Mouse (Mus musculus): ENCODE data around the gene Ripor3.
A peak's percentile ranks its signal among the peaks of the same experiment; 100 is the strongest.

Gene Ripor3

GRCm38 (mm10) chr2:167984371-167984770 is 26.0 kb downstream of the Ripor3 start:
- no peak for DNase-seq

- DNase-seq, result no peak
Measured at GRCm38 (mm10) chr2:167982646-167983045, 27.8 kb downstream of the Ripor3 start.

GRCm38 (mm10) chr2:167980391-167980790 is 30.0 kb downstream of the Ripor3 start:
- DNase-seq, result no peak

- no peak for DNase-seq
Measured at GRCm38 (mm10) chr2:167978271-167978670, 32.1 kb downstream of the Ripor3 start.

- no peak for DNase-seq
Measured at GRCm38 (mm10) chr2:167975746-167976145, 34.7 kb downstream of the Ripor3 start.

GRCm38 (mm10) chr2:167972809-167973208 is 37.6 kb downstream of the Ripor3 start:
- DNase-seq, result no peak

GRCm38 (mm10) chr2:167972146-167972545 is 38.3 kb downstream of the Ripor3 start:
- DNase-seq, result no peak

GRCm38 (mm10) chr2:167969851-167970541 is 40.4 kb downstream of the Ripor3 start:
- DNase-seq, result no peak

GRCm38 (mm10) chr2:167968504-167968903 is 41.9 kb downstream of the Ripor3 start:
- DNase-seq, result no peak

- DNase-seq, result no peak
Measured at GRCm38 (mm10) chr2:167965911-167966310, 44.5 kb downstream of the Ripor3 start.

- DNase-seq, result no peak
Measured at GRCm38 (mm10) chr2:167964320-167964719, 46.1 kb downstream of the Ripor3 start.

- DNase-seq, result no peak
Measured at GRCm38 (mm10) chr2:167963778-167964300, 46.6 kb downstream of the Ripor3 start.

- DNase-seq, result no peak
Measured at GRCm38 (mm10) chr2:167963176-167963575, 47.2 kb downstream of the Ripor3 start.

- no peak for DNase-seq
Measured at GRCm38 (mm10) chr2:167962347-167962746, 48.1 kb downstream of the Ripor3 start.

GRCm38 (mm10) chr2:167960584-167960983 is 49.8 kb downstream of the Ripor3 start:
- no peak for DNase-seq

- no peak for DNase-seq
Measured at GRCm38 (mm10) chr2:167959996-167960395, 50.4 kb downstream of the Ripor3 start.

- no peak for DNase-seq
Measured at GRCm38 (mm10) chr2:167959384-167959911, 51.0 kb downstream of the Ripor3 start.

- peak; percentile 65 for DNase-seq
Measured at GRCm38 (mm10) chr2:167958843-167959242, 51.6 kb downstream of the Ripor3 start.

GRCm38 (mm10) chr2:167958082-167958788 is 52.2 kb downstream of the Ripor3 start:
- peak; percentile 51 for DNase-seq

GRCm38 (mm10) chr2:167957539-167957938 is 52.9 kb downstream of the Ripor3 start:
- DNase-seq, result no peak

GRCm38 (mm10) chr2:167954928-167955327 is 55.5 kb downstream of the Ripor3 start:
- DNase-seq, result no peak

- DNase-seq, result no peak
Measured at GRCm38 (mm10) chr2:167953819-167954218, 56.6 kb downstream of the Ripor3 start.

- no peak for DNase-seq
Measured at GRCm38 (mm10) chr2:167951301-167952211, 58.9 kb downstream of the Ripor3 start.

Measured in cerebellum, adult 8-10 months (tissue).